Mouse (Mus musculus) neutrophil, adult 5-6 weeks (primary cell): ENCODE measurements around the gene Lrp6. TPM values are rescaled to one million over a fixed set of nuclear protein-coding genes. Genes with fewer than 3 reads are reported as not detected.

Source experiments
- ATAC-seq: fragments of 151-379, 151-347 bp; 2 replicates; pipeline ENCODE4 v1.8.0; 2017; ENCODE audit warnings: mild to moderate bottlenecking, moderate TSS enrichment; ENCODE audit not compliant: insufficient number of reproducible peaks, poor library complexity, low FRiP score, severe bottlenecking; ENCODE audit errors: extremely low read depth
- total RNA-seq: library from RNA; stranded (forward); fragments of 200-1000 nt; gene quantifications from 2 replicates; pipeline ENCODE4 v1.2.3, GENCODE M21; 2017

Gene Lrp6
- total RNA-seq, 1 experiment from 2014 or later = 37.5 TPM

DNA sequence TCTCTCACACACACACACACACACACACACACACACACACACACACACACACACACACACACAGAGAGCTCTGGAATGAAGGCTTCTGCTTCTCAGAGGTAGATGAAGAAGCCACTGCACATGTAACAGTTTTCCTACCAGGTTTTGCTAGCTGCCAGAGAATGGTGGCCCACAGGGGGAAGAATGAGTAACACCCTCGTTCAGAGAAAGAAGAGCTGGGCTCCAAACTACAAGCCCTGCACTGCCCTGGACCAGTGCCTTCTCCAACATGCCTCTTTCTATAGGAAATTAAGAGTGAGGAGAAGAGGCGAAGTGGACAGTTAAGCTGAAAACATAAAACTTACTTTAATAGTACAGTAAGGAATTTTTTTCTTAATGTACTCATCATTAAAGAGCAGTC is 56.5 kb downstream of the Lrp6 start:
- ATAC-seq = no peak

DNA sequence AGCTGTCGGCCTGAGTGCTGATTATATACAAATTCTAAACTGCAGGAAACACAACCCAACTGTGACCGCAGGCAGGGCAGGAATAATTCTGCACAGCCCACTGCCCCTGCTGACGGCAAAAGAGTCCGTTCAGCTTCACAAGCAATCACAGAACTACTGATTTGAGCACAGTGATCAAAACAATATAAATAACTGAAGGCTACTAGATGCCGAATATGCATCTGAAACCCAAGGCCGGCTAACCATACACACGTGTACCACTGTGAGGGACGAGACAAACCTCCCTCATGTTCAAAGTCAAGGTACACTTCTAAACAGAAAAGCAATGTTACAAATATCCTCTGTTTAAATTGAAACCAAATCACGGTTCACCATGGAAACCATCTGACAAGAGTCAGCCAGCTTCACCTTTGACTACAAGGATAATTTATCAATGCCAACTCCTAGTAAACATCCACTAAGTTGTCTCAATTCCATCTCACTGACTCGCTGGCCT is 57.0 kb downstream of the Lrp6 start:
- ATAC-seq = no peak

DNA sequence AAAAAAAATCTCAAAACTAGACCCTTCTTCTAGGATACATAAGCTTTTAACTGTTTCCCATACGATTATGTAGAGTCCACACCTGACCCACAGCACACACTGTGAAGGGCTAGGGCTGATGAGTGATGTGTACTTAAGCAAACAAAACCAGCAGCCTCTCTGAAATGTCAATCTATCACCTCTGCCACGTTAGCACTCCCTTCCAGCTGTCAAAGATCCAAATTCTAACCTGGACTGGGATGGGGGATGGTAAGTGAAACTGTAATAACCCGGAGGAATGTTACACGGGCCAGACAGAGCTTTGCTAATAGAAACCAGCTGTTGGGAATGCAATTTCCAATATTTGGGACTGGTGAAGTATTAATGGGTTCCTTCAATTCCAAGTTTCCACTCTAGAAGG is 61.9 kb downstream of the Lrp6 start:
- ATAC-seq = no peak

DNA sequence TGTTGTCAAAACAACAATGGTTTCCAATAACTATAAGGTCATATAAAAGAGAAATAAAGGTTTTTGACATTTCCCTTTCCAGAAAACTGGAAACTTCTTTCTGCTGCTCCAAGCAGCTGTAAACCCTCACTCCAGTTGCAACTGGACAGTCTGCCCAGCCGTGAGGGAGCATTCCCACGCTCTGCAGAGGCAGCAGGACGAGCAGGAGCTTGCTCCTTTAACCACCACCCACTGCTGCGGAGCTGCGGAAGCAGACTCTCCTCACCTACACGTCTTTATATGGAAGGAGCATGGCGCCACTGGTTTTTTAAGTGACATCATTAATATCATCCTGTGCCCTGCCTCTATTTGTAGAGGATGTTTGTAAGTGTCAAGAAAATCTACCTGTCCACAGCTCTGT is 64.4 kb downstream of the Lrp6 start:
- ATAC-seq = no peak

DNA sequence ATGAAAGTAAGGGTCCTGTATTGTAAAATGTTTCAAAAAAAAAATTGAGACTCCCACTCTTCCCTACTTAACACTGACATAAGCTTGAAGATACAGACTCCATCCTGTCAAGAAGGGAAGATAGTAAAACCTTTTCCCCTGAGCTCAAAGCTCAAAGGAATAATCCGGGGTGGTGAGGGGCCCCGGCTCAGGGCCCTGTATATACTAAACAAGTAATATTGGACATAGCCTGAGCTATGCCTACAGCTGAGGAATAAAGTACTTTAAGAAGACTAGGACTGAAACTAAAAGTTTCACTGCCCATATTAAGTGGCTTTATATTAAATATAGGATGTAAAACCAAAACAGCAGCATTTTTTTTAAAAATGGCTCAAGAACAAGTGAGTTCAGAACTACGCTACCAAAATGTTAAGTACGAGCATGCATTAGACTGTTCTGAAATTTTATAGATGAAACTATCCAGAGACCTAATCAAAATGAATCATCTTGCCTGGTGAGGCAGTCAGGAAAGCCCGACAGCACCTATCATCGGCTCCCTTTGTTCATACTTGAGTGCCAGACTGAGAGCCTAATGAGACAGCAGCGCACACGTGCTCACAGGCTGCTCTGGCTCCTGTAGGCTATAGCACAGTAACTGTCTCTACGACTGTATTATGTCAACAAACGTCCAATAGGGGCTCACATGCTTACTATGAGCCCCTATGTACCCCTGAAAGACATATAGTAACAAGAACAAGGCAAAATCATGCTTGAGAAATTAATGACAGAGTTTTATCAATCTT is 66.2 kb downstream of the Lrp6 start:
- no peak for ATAC-seq

DNA sequence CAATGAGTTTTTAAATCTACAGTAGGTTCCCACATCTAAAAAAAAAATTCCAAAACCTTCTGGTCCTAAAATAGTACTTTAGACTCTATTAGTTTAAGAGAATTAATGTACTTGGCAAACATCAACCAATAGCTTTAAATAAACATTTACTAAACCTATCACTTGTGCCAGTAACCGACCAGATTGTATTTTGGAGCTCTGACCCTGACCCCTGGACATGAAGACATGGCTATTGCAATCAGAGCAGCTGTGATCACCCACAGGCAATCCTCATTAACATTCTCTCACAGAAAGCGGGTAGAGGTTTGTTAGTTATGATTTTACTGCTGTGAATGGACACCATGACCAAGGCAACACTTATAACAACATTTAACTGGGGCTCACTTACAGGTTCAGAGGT is 67.7 kb downstream of the Lrp6 start:
- ATAC-seq = no peak

DNA sequence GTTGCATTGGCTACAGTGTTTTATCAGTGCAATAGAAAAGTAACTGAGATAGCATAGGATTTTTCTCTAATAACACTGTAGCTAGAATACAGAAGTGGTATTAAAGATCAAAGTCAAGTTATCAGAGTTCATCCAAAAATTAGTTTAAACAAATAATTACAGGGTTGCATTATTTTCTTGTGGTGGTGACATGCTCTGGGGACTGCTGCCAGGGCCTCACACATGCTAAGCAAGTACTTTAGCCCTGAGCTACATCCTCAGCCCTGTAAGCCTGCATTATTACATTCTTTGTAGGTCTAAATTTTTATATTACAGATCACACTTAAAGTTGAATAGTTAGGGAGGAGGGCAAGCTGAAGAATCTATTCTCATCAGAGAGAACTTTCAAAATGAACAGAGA is 68.2 kb downstream of the Lrp6 start:
- ATAC-seq = no peak

DNA sequence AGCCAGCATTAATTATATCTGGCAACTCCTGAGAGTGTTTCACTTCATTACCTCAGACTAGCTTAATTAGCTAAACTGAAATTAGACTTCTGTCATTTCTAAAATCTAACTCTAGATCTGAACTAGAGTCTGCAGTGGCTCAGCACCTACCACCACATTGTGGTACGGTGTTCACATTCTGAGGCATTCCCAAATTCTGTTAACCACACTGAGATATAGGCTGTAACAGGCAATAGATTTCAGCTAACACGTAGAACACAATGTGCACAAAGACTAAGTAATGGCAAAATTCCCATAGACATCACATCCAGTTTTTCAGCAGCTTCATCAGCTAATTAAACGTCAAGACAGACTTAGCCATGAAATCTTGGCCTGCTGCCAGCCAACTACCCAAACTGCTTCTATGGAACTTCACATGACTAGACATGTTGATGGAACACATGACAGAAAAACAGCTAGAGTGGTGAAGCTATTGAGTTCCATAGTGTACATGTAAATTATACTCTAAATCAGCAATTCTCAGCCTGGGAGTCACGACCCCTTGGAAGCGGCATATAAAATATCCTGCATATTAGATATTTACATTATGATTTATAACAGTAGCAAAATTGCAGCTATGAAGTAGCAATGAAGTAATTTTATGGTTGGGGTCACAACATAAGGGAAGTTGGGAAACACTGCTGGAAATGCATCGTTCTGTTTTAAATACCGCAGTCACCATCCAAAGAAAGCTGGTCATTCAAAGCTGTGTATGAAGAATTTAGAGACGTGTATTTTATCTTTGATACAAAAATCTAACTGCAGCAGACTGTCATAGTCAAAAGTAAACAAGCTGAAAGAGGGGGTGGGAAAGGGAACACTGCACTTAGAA is 71.7 kb downstream of the Lrp6 start:
- ATAC-seq = no peak

DNA sequence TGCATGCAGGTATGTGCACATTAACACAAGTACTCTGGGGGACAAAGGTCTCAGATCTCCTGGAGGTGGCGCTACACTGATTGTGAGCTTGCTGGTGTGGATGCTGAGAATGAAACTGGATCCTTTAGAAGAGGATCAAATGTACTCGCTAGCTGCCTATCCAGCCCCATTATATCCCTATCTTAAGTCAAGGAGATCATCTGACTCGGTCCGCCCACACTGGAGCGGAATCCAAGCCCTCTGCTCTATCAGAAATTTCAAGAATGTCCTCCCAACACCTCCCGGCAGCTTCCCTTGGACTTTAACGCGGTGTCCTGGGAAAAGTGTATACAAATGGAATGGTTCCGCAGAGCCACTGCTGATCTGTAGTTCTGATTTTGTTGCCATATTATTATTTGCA is 77.1 kb downstream of the Lrp6 start:
- no peak for ATAC-seq

DNA sequence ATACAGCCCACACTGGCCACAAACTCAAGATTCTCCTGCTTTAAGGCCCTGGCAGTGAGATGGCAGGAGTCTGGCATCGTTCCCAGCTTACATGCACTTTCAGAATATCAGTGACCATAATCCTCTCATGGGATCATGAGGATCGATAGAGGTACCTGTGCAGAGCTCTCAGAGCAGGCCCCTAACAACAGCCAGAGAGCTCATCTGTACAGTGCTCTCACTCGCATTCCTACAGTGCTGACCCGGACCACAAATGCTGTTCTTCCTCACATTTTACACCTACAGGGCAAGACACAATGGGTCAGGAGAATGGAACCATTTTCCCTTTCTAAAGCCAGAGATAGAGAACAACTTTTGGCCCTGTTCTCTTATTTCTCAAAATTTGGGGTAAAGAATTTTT is 77.6 kb downstream of the Lrp6 start:
- ATAC-seq = no peak

DNA sequence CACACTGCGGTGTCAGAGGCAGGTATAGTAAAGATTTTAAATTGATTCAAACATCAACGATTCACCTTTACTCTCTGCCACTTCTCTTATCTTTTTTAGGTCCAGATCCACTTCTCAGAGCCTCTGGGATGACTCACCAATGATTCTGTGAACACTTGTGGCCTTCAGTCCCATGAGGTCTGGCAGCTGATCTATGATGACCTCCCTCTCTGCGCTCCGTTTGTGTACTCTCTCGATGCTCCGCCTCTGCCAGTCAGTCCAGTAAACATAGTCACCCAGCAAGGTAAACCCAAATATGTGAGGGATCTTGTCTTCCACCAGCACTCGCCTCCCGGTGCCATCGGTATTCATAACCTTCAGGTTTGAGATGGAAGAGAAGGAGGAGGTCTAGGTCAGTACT is 80.4 kb downstream of the Lrp6 start:
- ATAC-seq = no peak

DNA sequence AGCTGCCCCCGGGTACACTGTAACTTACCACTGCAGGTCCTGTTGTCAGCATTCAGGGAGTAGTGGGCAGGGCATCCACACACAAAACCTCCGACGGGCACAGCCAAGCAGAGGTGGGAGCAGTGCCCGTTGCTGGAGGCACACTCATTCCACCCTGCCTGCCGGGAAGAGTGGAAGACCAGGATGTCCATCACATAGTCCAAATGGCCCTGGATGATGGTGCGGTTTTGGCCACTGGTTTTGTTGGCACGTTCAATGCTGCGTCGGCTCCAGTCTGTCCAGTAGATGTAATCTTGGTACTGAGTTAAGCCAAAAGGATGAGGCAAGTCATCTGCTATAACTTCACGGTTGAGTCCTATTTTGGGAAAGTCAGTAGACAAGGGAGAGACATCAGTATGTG is 87.3 kb downstream of the Lrp6 start:
- ATAC-seq = no peak

DNA sequence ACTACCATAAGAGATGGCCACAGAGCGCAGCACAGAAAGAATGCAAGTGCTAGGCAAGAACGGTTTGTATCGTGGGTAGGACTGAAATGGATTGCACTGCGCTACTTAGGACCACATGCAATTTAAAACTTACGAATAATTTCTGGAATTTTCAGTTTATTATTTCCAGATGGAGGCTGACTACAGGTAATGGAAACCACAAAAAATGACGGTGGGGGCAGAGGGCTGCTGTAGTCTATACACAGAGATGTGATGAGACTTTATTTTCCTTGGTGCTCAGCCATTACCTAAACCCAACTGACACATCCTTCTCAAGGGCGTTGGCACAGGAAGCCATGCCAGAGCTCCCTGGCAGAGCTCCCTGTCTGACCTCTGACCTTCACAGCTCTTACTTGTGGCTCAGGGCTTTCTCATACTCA is 93.6 kb downstream of the Lrp6 start:
- no peak for ATAC-seq

DNA sequence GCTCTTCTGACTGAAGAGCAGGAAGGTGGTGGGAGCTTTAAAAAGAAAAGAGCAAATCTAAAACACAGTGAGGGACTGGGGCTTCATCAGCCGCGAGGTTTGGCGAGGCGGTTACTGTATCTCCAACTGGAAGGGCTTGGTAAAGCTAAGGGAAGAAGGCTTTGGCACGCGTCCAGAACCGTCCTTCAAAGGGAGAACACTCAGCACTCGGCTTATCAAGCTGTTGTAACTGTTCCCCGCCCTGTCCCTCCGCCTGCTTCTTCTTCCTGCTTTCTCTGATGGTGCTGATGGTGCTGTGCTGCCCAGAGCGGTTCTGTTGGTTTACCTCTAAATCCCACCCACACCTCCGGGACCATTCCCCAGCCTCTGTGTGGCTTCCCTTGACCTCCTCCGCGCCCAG is 95.9 kb downstream of the Lrp6 start:
- no peak for ATAC-seq

DNA sequence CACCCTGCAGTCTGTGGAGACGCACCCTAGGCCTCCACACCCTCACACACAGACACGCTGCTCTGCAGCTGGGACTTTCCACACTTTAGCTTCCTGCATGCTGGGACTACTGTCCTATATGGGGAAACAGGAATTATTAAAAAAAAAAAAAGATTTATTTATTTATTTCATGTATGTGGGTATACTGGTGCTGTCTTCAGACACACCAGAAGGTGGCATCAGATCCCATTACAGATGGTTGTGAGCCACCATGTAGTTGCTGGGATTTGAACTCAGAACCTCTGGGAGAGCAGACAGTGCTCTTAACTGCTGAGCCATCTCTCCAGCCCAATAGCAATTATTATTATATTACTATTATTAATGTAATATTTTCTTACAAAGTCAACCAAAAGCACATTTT is 97.5 kb downstream of the Lrp6 start:
- ATAC-seq = no peak

DNA sequence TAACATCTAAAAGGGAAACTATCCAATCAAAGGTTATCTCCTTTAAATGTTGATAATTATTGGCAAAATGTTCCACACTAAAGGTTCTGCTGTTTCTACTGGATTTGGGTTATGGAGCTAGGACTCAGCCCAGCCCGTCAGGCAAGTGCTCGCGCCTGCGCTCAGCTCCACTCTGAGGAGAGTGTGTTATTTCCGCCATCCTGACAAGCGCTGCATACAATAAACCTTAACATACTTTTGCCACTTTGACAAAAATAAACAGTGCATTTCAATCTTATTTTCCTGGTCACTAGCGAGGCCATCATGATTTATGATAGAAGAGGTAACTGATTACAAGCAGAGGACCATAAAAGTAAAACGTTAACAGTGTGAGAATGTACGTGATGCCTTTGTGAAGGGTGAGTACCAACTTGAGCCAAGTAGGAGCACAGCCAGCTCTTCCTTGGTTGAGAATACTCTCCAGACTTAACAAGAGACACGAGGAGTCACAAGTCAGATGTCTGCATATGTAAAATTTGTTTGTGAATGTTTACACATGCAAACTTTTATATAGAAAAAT is 100.0 kb downstream of the Lrp6 start:
- no peak for ATAC-seq

DNA sequence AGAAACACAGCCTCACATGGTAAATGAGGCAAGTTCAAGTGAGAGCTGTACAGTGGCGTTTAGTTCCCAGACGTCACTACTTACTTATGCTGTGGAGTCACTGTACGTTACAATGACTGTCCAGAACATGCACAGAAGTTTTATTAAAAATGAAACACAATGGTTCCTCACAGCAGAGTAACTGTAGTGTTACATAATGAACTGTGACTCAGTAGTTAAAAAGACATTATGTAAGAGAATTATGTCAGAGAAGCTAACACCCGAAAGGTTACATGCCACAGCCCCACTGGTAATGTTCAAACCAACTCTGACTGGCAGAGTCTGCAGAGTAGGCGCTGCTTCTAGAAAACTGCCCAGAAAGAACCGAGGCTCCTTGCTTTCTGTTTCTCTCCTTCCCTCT is 105.6 kb downstream of the Lrp6 start:
- no peak for ATAC-seq

DNA sequence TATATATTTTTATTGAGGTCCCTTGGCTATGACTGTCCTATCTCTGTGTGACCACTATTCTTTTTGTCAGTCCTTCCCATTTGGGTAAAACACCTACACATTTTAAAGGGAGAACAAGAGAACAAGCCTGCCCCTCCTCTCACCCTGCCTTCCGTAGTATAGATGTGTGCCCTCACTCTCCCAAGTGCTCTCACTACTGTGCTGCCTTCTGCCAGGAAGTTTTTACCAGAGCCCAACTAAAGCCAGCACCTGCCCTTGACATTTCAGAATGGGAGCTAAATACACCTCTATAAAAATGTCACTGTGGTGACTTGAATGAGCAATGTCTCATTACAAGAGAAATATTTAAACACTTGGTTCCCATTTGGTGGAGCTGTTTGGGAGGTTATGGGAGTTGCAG is 108.4 kb downstream of the Lrp6 start:
- ATAC-seq = no peak

DNA sequence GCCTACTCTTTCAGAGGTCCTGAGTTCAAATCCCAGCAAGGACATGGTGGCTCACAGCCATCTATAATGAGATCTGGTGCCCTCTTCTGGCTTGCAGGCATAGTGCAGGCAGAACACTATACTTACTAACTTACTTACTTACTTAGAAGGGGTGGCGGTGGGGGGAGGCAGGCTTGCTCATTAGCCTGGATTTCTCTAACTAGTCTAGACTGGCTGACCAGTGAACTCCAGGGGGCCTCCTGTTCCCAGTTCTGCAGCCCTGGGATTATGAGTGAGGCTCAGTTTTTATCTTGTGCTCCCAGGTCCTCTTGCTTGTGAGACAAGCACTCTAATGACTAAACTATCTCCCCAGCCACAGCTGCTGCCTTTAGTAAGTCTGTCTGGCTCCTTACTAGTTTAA is 112.7 kb downstream of the Lrp6 start:
- ATAC-seq = no peak

DNA sequence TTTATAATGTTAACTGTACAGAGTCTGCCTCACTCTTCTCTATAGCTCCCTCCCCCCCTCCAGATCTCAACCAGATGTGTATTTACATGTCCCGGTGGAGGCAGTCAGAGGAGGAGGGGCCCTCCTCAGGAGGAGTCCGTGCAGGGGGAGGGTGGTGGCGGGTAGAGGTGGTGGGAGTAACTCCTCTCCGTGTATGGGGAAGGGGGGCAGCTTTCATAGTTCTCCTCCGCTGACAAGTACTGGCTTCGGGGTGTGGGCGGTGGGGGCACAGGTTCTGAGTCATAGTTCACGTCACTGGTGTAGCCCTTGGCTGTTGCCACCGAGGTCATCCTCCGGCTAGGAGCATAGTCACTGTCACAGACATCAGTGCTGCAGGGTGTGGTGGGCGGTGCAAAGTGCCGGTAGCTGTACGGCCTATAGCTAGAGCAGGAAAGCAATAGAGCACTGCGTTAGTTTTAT is 116.1 kb downstream of the Lrp6 start:
- ATAC-seq = no peak
